Mouse (Mus musculus) induced T-regulatory cell, adult 2 months (primary cell): ENCODE measurements around the gene Cabcoco1.
A peak's percentile ranks its signal among the peaks of the same experiment; 100 is the strongest.

ENCODE experiments used
- DNase-seq: peaks from one replicate; pipeline ENCODE4 v3.0.0-alpha.2; 2012; ENCODE audit warnings: low read depth

Cabcoco1 gene

GRCm38 (mm10) chr10:68541139-68541942 is at the start of gene Cabcoco1:
Cabcoco1 (minus strand) TSS chr10:68541896.
- peak; percentile 95 for DNase-seq

GRCm38 (mm10) chr10:68589530-68590252 is 48.0 kb upstream of the Cabcoco1 start:
- no peak for DNase-seq

- DNase-seq = no peak
These were observed 45.8 kb upstream of the Cabcoco1 start for GRCm38 (mm10) chr10:68587416-68588040.

- no peak for DNase-seq
These were observed 35.6 kb upstream of the Cabcoco1 start for GRCm38 (mm10) chr10:68577321-68577720.

- no peak for DNase-seq
These were observed 26.5 kb upstream of the Cabcoco1 start for GRCm38 (mm10) chr10:68568172-68568571.

GRCm38 (mm10) chr10:68562344-68562743 is 20.6 kb upstream of the Cabcoco1 start:
- DNase-seq = no peak

GRCm38 (mm10) chr10:68558828-68559219 is 17.1 kb upstream of the Cabcoco1 start:
- no peak for DNase-seq

GRCm38 (mm10) chr10:68558105-68558827 is 16.6 kb upstream of the Cabcoco1 start:
- peak; percentile 25 for DNase-seq

GRCm38 (mm10) chr10:68553677-68554076 is 12.0 kb upstream of the Cabcoco1 start:
- peak; percentile 40 for DNase-seq

GRCm38 (mm10) chr10:68552556-68552955 is 10.9 kb upstream of the Cabcoco1 start:
- DNase-seq = peak; percentile 52

GRCm38 (mm10) chr10:68551316-68551715 is 9.6 kb upstream of the Cabcoco1 start:
- DNase-seq = no peak

- no peak for DNase-seq
These were observed 9.1 kb upstream of the Cabcoco1 start for GRCm38 (mm10) chr10:68550668-68551267.

GRCm38 (mm10) chr10:68543107-68543506 is 1.4 kb upstream of the Cabcoco1 start:
- DNase-seq = no peak

- DNase-seq = no peak
These were observed 286 bp upstream of the Cabcoco1 start for GRCm38 (mm10) chr10:68541943-68542420.

- DNase-seq = peak; percentile 69
These were observed 1.1 kb downstream of the Cabcoco1 start for GRCm38 (mm10) chr10:68540612-68541011.

GRCm38 (mm10) chr10:68537261-68537950 is 4.3 kb downstream of the Cabcoco1 start:
- DNase-seq = no peak

- no peak for DNase-seq
These were observed 12.2 kb downstream of the Cabcoco1 start for GRCm38 (mm10) chr10:68529364-68530049.

- no peak for DNase-seq
These were observed 12.7 kb downstream of the Cabcoco1 start for GRCm38 (mm10) chr10:68528958-68529357.

GRCm38 (mm10) chr10:68522106-68522505 is 19.6 kb downstream of the Cabcoco1 start:
- DNase-seq = no peak

GRCm38 (mm10) chr10:68512433-68513019 is 29.2 kb downstream of the Cabcoco1 start:
- DNase-seq = peak; percentile 21
